Mouse (Mus musculus): Measurements from ENCODE around the gene Tmem184c. TPM values are rescaled to one million over a fixed set of nuclear protein-coding genes. Genes with fewer than 3 reads are reported as not detected.

Gene Tmem184c
- 9.9 and 12.5 TPM in 2 replicates for polyA plus RNA-seq (2012; rRNA removed; ENCODE audit: low replicate concordance)

GRCm38 (mm10) chr8:77610374-77610969 is at the start of gene Tmem184c:
Gene Tmem184c, minus strand, starts transcription at chr8:77610698.

GRCm38 (mm10) chr8:77549121-77549706 is 61.3 kb downstream of the Tmem184c start, which contains the start of gene Prmt9:
Gene Prmt9, plus strand, starts transcription at chr8:77549397.

Other genes with a start within 250 kb of the Tmem184c start
- 10.5 and 12.1 TPM in 2 replicates for gene Arhgap10, start 92.7 kb downstream of the Tmem184c start, polyA plus RNA-seq (2012; rRNA removed; ENCODE audit: low replicate concordance)
- gene Prmt9, start 61.3 kb downstream of the Tmem184c start, polyA plus RNA-seq (2012; rRNA removed; ENCODE audit: low replicate concordance), result 9.1 and 9.2 TPM in 2 replicates
- 15.2 and 21.7 TPM in 2 replicates for gene Ednra, start 113.8 kb upstream of the Tmem184c start, polyA plus RNA-seq (2012; rRNA removed; ENCODE audit: low replicate concordance)